Mouse (Mus musculus) lung, adult 2 months (tissue): ENCODE results near the gene Fbln2.

Source experiments
- CTCF ChIP-seq: fragments of 200-500 bp; IDR thresholded peaks from 2 replicates; pipeline ENCODE4 v1.5.1; 2011; ENCODE audit warnings: mild to moderate bottlenecking, low read length, control low read depth; ENCODE audit not compliant: insufficient read depth
- POLR2A ChIP-seq: fragments of 200-500 bp; IDR thresholded peaks from 2 replicates; pipeline ENCODE4 v1.6.1; 2011; ENCODE audit warnings: low read depth, mild to moderate bottlenecking, control low read depth, low read length, borderline replicate concordance; ENCODE audit errors: extremely low read depth

- TF ChIP-seq CTCF (no peak), POLR2A (no peak)
Observed at GRCm38 (mm10) chr6:91233011-91233410, 20.8 kb downstream of the Fbln2 start.
